Mouse (Mus musculus): ENCODE results near the gene Gm10190. TPM values are rescaled to one million over a fixed set of nuclear protein-coding genes. Genes with fewer than 3 reads are reported as not detected.

Gm10190 gene
- total RNA-seq, 2 experiments from 2014 or later: 1.3 to 2.1 TPM

Other genes starting within 250 kb of the Gm10190 start
- 1 to 10 TPM; 4.0 to 5.0 TPM for gene Galm, start 246.1 kb downstream of the Gm10190 start, total RNA-seq (2021)
- 100 to 1,000 TPM; 109 to 120 TPM for gene Srsf7, start 166.2 kb downstream of the Gm10190 start, total RNA-seq (2021)
- gene Ttc39d, start 166.1 kb downstream of the Gm10190 start, total RNA-seq (2021): under 1 TPM; 0.19 to 0.41 TPM
- 1 to 10 TPM; 3.9 to 4.7 TPM for gene Gemin6, start 149.1 kb downstream of the Gm10190 start, total RNA-seq (2021)
- 10 to 100 TPM; 17.2 to 19.0 TPM for gene Morn2, start 83.3 kb downstream of the Gm10190 start, total RNA-seq (2021)
- 10 to 100 TPM; 38.2 to 41.7 TPM for gene Dhx57, start 83.1 kb downstream of the Gm10190 start, total RNA-seq (2021)
- gene Arhgef33, start 66.1 kb downstream of the Gm10190 start, total RNA-seq (2021): 1 to 10 TPM; 1.7 to 2.4 TPM
- 10 to 100 TPM; 37.3 to 38.9 TPM for gene Sos1, start 106.9 kb upstream of the Gm10190 start, total RNA-seq (2021)
- gene Cdkl4, start 204.3 kb upstream of the Gm10190 start, total RNA-seq (2021): 10 to 100 TPM; 13.3 to 15.5 TPM